Mouse (Mus musculus) ES-CJ7 (cell line): Measurements from ENCODE around the gene Dgkd.

Source experiments
- DNase-seq: peaks from one replicate; pipeline ENCODE4 v3.0.0; 2011; ENCODE audit warnings: low read depth, low spot score

Gene Dgkd

GRCm38 (mm10) chr1:87848237-87848996 is 4.7 kb upstream of the Dgkd start:
- no peak for DNase-seq

- DNase-seq = no peak
Observed at GRCm38 (mm10) chr1:87849278-87849677, 3.8 kb upstream of the Dgkd start.

- no peak for DNase-seq
Observed at GRCm38 (mm10) chr1:87851344-87851743, 1.7 kb upstream of the Dgkd start.

GRCm38 (mm10) chr1:87852081-87852790 is 851 bp upstream of the Dgkd start:
- no peak for DNase-seq

GRCm38 (mm10) chr1:87853601-87854361 is 694 bp downstream of the Dgkd start:
- peak; percentile 46 for DNase-seq

- no peak for DNase-seq
Observed at GRCm38 (mm10) chr1:87854411-87854810, 1.3 kb downstream of the Dgkd start.

GRCm38 (mm10) chr1:87854851-87855251 is 1.8 kb downstream of the Dgkd start:
- DNase-seq = no peak

GRCm38 (mm10) chr1:87855522-87855921 is 2.4 kb downstream of the Dgkd start:
- DNase-seq = no peak

- DNase-seq = no peak
Observed at GRCm38 (mm10) chr1:87856823-87857222, 3.7 kb downstream of the Dgkd start.

GRCm38 (mm10) chr1:87858031-87858430 is 4.9 kb downstream of the Dgkd start:
- DNase-seq = no peak

- DNase-seq = no peak
Observed at GRCm38 (mm10) chr1:87858529-87858928, 5.4 kb downstream of the Dgkd start.

- DNase-seq = no peak
Observed at GRCm38 (mm10) chr1:87863602-87864001, 10.5 kb downstream of the Dgkd start.

- DNase-seq = no peak
Observed at GRCm38 (mm10) chr1:87864889-87865288, 11.8 kb downstream of the Dgkd start.

GRCm38 (mm10) chr1:87866672-87867071 is 13.6 kb downstream of the Dgkd start:
- DNase-seq = no peak

- no peak for DNase-seq
Observed at GRCm38 (mm10) chr1:87871546-87871945, 18.5 kb downstream of the Dgkd start.

- DNase-seq = no peak
Observed at GRCm38 (mm10) chr1:87873081-87873480, 20.0 kb downstream of the Dgkd start.

- no peak for DNase-seq
Observed at GRCm38 (mm10) chr1:87876065-87876464, 23.0 kb downstream of the Dgkd start.

GRCm38 (mm10) chr1:87877552-87878283 is 24.6 kb downstream of the Dgkd start:
- DNase-seq = no peak

- DNase-seq = no peak
Observed at GRCm38 (mm10) chr1:87879034-87879433, 25.9 kb downstream of the Dgkd start.

GRCm38 (mm10) chr1:87879494-87880325 is 26.6 kb downstream of the Dgkd start:
- no peak for DNase-seq

GRCm38 (mm10) chr1:87880326-87880627 is 27.2 kb downstream of the Dgkd start:
- DNase-seq = no peak
